Mouse (Mus musculus): Measurements from ENCODE around the gene Arnt2. TPM values are rescaled to one million over a fixed set of nuclear protein-coding genes. Genes with fewer than 3 reads are reported as not detected.

Gene Arnt2
- polyA plus RNA-seq, 1 experiment from 2014 or later, result 30.9 TPM

DNA sequence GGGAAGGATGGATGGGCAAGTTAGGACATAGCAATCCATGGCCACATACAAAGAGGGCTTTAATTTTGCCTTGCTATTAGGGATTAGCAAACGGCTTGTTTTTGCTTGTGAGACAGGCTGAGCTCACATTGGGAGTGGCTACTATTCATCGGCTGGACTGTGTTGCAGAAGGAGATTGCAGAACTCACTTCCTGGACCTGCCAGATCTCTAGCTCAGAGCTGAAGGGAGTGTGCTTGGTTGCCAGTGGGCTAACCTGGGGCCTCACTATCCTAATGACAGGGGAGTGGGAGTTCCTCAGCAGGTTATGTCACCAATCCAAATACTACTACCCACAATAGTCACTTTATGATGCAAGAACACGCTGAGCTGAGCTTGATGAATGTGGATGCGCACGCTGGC, 163.1 kb downstream of the Arnt2 start:
- Histone ChIP-seq H3K9me3 (ENCODE audit: control insufficient read depth, low read length) (no peaks in the 10 kb centered on the region), H3K4me1 (ENCODE audit: control insufficient read depth, insufficient read depth, low read length) (no peaks in the 10 kb centered on the region), H3K9ac (ENCODE audit: low read length) (no peak overlapping the region), H3K27ac (ENCODE audit: low read depth, low read length) (no peak overlapping the region), H3K4me3 (ENCODE audit: low read depth, low read length) (no peak overlapping the region), H3K27me3 (ENCODE audit: control insufficient read depth, insufficient read depth, low read length) (no peaks in the 10 kb centered on the region), H3K4me2 (ENCODE audit: low read depth) (no peak overlapping the region), H3K36me3 (ENCODE audit: control insufficient read depth, insufficient read depth, low read length) (no peaks in the 10 kb centered on the region; the same call in 1 of the 2 replicates)
- no peak for ATAC-seq (ENCODE audit: insufficient read depth, low FRiP score, low TSS enrichment)
- WGBS, result 92% methylated on average over 5 of the region's 5 CpGs
- no peak for DNase-seq (ENCODE audit: low spot score)

DNA sequence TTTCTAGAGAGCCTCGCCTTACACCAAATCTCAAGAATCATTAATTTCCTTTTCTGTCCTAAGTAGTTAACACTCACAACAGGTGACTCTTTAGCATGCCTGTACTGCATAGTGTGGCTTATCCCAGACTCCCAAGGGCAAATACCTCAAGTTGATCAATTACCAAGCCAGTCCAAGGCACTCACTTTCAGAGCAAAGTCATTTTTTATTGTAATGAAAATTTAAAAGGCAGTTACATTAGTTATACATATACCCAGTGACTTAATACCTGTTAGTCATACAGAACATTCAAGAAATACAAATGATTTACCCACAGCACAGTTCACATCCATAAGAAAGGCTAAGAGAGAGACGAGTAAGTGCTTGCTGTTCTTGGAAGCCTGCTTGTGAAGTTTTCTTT, 163.9 kb downstream of the Arnt2 start:
- no peak for DNase-seq (ENCODE audit: low spot score)
- Histone ChIP-seq H3K4me2 (ENCODE audit: low read depth) (no peak overlapping the region), H3K4me3 (ENCODE audit: low read depth, low read length) (no peak overlapping the region), H3K27ac (ENCODE audit: low read depth, low read length) (no peak overlapping the region), H3K9me3 (ENCODE audit: control insufficient read depth, low read length) (no peaks in the 10 kb centered on the region), H3K4me1 (ENCODE audit: control insufficient read depth, insufficient read depth, low read length) (no peaks in the 10 kb centered on the region), H3K27me3 (ENCODE audit: control insufficient read depth, insufficient read depth, low read length) (no peaks in the 10 kb centered on the region), H3K9ac (ENCODE audit: low read length) (no peak overlapping the region), H3K36me3 (ENCODE audit: control insufficient read depth, insufficient read depth, low read length) (no peaks in the 10 kb centered on the region; the same call in 1 of the 2 replicates)
- ATAC-seq (ENCODE audit: insufficient read depth, low FRiP score, low TSS enrichment), result no peak
- WGBS, result 76% methylated on average over 2 of the region's 2 CpGs

DNA sequence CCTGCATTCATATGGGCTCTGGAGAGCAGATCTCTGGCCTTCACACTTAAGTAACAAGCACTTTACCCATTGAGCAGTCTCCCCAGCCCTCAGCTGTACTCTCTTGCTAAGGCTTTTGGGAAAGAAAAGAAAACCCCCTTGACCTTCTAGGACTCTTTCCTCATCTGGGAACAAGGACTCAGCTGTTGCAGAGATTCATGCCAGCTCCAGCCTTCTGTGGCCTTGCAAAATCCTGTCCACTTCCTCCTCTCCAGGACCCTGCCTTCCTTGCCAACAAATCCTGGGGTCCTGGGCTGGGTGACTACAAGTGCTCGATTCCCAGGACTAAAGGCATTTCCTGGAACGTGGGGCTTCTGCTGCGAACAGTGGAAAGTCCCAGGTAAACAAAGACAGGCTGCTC, 169.6 kb downstream of the Arnt2 start:
- Histone ChIP-seq H3K4me3 (ENCODE audit: low read depth, low read length) (no peak overlapping the region), H3K36me3 (ENCODE audit: control insufficient read depth, insufficient read depth, low read length) (no peaks in the 10 kb centered on the region), H3K4me1 (ENCODE audit: control insufficient read depth, insufficient read depth, low read length) (no peaks in the 10 kb centered on the region), H3K9me3 (ENCODE audit: control insufficient read depth, low read length) (no peaks in the 10 kb centered on the region), H3K27ac (ENCODE audit: low read depth, low read length) (no peak overlapping the region), H3K9ac (ENCODE audit: low read length) (no peak overlapping the region), H3K4me2 (ENCODE audit: low read depth) (no peak overlapping the region), H3K27me3 (ENCODE audit: control insufficient read depth, insufficient read depth, low read length) (no peaks in the 10 kb centered on the region)
- no peak for DNase-seq (ENCODE audit: low spot score)
- 81% methylated on average over 3 of the region's 3 CpGs for WGBS
- no peak for ATAC-seq (ENCODE audit: insufficient read depth, low FRiP score, low TSS enrichment)

DNA sequence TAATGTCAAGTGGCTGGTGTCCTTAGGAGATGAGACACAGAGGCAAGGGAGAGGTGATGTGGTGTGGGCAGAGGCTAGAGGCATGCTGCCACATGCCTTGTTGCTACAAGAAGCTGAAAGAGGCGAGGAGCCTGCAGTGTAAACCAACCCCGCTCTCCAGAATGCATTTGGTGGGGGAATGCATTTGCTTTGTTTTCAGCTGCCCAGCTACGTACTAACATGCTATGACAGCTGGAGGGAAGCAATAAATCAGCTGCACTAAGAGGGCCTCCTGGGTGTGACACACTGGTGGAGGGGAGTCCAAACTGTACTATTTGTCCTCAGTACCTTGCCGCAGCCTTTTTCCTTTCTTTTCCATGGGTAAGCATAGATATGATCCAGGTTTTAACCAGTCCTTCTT, 172.3 kb downstream of the Arnt2 start:
- no peaks in the 10 kb centered on the region for H3K4me1 ChIP-seq (ENCODE audit: control insufficient read depth, insufficient read depth, low read length)
- DNase-seq (ENCODE audit: low spot score), result no peak
- no peaks in the 10 kb centered on the region for H3K9me3 ChIP-seq (ENCODE audit: control insufficient read depth, low read length)
- H3K4me3 ChIP-seq (ENCODE audit: low read depth, low read length), result no peak overlapping the region
- no peaks in the 10 kb centered on the region for H3K27me3 ChIP-seq (ENCODE audit: control insufficient read depth, insufficient read depth, low read length)
- ATAC-seq (ENCODE audit: insufficient read depth, low FRiP score, low TSS enrichment), result no peak
- no peak overlapping the region for H3K9ac ChIP-seq (ENCODE audit: low read length)
- WGBS, result 54% methylated on average over 4 of the region's 4 CpGs
- H3K27ac ChIP-seq (ENCODE audit: low read depth, low read length), result no peak overlapping the region
- H3K4me2 ChIP-seq (ENCODE audit: low read depth), result no peak overlapping the region
- no peaks in the 10 kb centered on the region for H3K36me3 ChIP-seq (ENCODE audit: control insufficient read depth, insufficient read depth, low read length)

DNA sequence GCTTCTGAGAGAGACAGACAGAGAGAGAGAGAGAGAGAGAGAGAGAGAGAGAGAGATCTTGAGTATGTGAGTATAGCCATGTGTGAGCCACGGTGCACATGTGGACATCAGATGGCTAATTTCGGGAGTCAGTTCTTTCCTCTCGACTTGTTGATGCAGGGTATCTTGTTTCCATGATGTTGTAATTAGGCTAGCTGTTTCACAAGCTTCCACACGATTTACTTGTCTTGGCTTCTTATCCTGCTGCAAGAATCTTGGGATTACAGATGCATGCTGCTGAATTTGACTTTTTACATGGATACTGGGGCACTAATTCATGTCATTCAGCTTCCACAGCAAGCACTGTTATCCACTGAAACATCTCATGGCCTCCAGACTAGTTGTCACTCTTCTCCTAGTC, 178.6 kb downstream of the Arnt2 start:
- Histone ChIP-seq H3K36me3 (ENCODE audit: control insufficient read depth, insufficient read depth, low read length) (no peaks in the 10 kb centered on the region), H3K4me1 (ENCODE audit: control insufficient read depth, insufficient read depth, low read length) (no peaks in the 10 kb centered on the region), H3K4me3 (ENCODE audit: low read depth, low read length) (no peak overlapping the region), H3K27me3 (ENCODE audit: control insufficient read depth, insufficient read depth, low read length) (no peaks in the 10 kb centered on the region), H3K9ac (ENCODE audit: low read length) (no peak overlapping the region), H3K4me2 (ENCODE audit: low read depth) (no peak overlapping the region), H3K9me3 (ENCODE audit: control insufficient read depth, low read length) (no peaks in the 10 kb centered on the region), H3K27ac (ENCODE audit: low read depth, low read length) (no peak overlapping the region)
- ATAC-seq (ENCODE audit: insufficient read depth, low FRiP score, low TSS enrichment) (no peak), DNase-seq (ENCODE audit: low spot score) (no peak)
- 74% methylated on average over 4 of the region's 4 CpGs for WGBS

DNA sequence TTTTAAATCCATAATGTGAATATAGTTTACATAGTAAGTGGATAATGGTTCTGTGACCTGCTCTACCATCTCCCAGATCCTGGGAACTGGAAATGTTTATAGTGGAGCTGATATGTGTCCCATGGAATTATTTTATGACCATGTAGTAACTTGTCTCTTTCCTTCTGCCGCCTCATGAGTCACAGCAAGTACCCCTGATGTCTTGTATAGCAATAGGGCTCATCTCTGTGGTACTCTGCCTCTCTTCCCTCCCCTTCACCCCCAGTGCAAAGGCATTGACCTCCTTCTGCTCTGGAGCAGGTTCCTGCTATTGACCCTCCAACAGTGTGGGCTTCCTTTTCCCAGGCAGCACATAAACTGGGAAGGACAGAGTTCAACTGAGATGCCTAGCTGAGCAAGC, 182.3 kb downstream of the Arnt2 start:
- no peak overlapping the region for H3K4me2 ChIP-seq (ENCODE audit: low read depth)

DNA sequence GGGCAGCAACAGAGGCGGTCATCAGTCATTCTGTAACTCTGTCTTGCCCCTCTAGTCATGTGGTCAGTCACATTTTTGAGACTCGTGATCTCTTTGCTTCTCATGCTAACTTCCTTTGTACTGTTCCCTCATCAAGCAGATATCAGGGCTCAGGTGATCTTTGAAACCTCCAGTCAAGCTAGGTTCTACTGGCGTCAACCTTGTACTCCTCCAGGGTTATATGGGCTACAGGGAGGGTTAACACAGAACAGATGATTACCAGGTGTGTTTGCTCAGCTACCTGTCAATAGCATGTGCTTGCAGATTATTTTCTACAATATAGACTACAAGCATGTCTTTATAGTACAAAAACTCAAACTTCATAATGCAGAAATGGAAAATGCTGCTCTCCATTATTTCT, 183.1 kb downstream of the Arnt2 start:
- H3K27me3 ChIP-seq (ENCODE audit: control insufficient read depth, insufficient read depth, low read length), result no peaks in the 10 kb centered on the region
- DNase-seq (ENCODE audit: low spot score) (no peak), ATAC-seq (ENCODE audit: insufficient read depth, low FRiP score, low TSS enrichment) (no peak)
- no peak overlapping the region for H3K4me2 ChIP-seq (ENCODE audit: low read depth)
- H3K9ac ChIP-seq (ENCODE audit: low read length), result no peak overlapping the region
- H3K36me3 ChIP-seq (ENCODE audit: control insufficient read depth, insufficient read depth, low read length), result no peaks in the 10 kb centered on the region
- no peak overlapping the region for H3K27ac ChIP-seq (ENCODE audit: low read depth, low read length)
- no peaks in the 10 kb centered on the region for H3K9me3 ChIP-seq (ENCODE audit: control insufficient read depth, low read length)
- H3K4me1 ChIP-seq (ENCODE audit: control insufficient read depth, insufficient read depth, low read length), result no peaks in the 10 kb centered on the region
- H3K4me3 ChIP-seq (ENCODE audit: low read depth, low read length), result no peak overlapping the region
- WGBS, result 87% methylated on average over 3 of the region's 3 CpGs

More for the DNA sequence above, 182.3 kb downstream of the Arnt2 start:
- Histone ChIP-seq H3K4me3 (ENCODE audit: low read depth, low read length) (no peak overlapping the region), H3K27ac (ENCODE audit: low read depth, low read length) (no peak overlapping the region), H3K4me1 (ENCODE audit: control insufficient read depth, insufficient read depth, low read length) (no peaks in the 10 kb centered on the region), H3K9ac (ENCODE audit: low read length) (no peak overlapping the region), H3K36me3 (ENCODE audit: control insufficient read depth, insufficient read depth, low read length) (no peaks in the 10 kb centered on the region), H3K9me3 (ENCODE audit: control insufficient read depth, low read length) (no peaks in the 10 kb centered on the region), H3K27me3 (ENCODE audit: control insufficient read depth, insufficient read depth, low read length) (no peaks in the 10 kb centered on the region)
- 85% methylated on average over 1 of the region's 1 CpGs for WGBS
- DNase-seq (ENCODE audit: low spot score), result no peak
- no peak for ATAC-seq (ENCODE audit: insufficient read depth, low FRiP score, low TSS enrichment)

DNA sequence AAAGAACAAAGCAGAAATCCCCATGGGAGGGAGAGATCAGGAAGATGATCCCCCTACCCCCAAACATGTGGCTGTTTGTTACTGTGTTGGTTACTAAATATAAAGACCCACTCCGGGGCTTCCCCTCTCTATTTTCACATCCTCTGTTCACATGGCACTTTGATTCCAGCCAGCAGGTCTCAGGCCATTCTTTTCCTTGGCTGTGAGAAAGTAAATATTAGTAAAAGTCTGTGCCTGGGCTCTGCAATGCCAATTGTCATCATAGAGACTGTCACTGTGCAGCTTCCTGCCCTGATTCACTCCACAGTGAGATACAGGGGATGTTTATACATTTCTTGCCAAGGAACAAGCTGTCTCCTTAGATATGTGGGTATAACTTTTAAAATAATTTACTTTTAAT, 197.9 kb downstream of the Arnt2 start:
- Histone ChIP-seq H3K27ac (ENCODE audit: low read depth, low read length) (no peak overlapping the region), H3K9me3 (ENCODE audit: control insufficient read depth, low read length) (no peaks in the 10 kb centered on the region), H3K9ac (ENCODE audit: low read length) (no peak overlapping the region), H3K4me1 (ENCODE audit: control insufficient read depth, insufficient read depth, low read length) (no peaks in the 10 kb centered on the region), H3K4me2 (ENCODE audit: low read depth) (no peak overlapping the region), H3K27me3 (ENCODE audit: control insufficient read depth, insufficient read depth, low read length) (no peaks in the 10 kb centered on the region), H3K36me3 (ENCODE audit: control insufficient read depth, insufficient read depth, low read length) (no peaks in the 10 kb centered on the region), H3K4me3 (ENCODE audit: low read depth, low read length) (no peak overlapping the region)
- DNase-seq (ENCODE audit: low spot score) (no peak), ATAC-seq (ENCODE audit: insufficient read depth, low FRiP score, low TSS enrichment) (no peak)
- WGBS, result 67% methylated on average over 1 of the region's 1 CpGs

DNA sequence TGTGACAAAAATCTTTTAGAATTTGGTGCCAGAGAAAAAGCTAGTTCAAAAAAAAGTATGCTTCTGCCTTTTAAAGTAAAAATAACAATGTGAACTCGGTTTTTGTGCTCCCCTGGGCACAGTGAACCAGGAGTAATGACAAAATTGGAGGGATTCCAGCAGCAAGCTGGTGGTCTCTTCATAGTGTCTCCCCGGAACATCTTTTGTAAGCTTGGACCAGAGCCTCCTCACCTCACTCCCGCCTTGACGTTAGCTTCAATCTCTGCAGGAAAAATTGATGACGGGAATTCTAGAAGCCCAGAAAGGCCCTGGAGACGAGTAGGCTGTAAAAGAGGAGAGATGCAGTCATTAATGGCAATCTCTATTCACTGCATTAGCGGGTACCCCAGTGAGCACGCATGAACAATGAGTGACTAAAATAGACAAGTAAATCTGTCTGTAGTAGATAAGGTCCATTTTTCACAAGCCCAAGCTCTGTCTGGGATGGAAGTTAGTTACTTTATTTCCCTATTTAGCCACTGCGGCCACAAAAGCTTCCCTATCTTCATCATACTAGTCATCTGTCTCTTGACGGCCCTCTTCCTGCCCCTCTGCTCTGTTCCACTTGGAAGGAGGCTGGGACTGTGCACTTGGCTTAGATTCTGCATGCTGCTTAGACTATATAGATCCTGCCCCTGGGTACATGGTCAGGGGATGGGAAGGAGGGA, 199.2 kb downstream of the Arnt2 start:
- H3K9me3 ChIP-seq (ENCODE audit: control insufficient read depth, low read length), result no peaks in the 10 kb centered on the region
- WGBS, result 61% methylated on average over 10 of the region's 10 CpGs
- DNase-seq (ENCODE audit: low spot score), result no peak
- no peaks in the 10 kb centered on the region for H3K4me1 ChIP-seq (ENCODE audit: control insufficient read depth, insufficient read depth, low read length)
- no peak overlapping the region for H3K4me3 ChIP-seq (ENCODE audit: low read depth, low read length)
- H3K27ac ChIP-seq (ENCODE audit: low read depth, low read length), result no peak overlapping the region
- H3K36me3 ChIP-seq (ENCODE audit: control insufficient read depth, insufficient read depth, low read length), result no peaks in the 10 kb centered on the region
- ATAC-seq (ENCODE audit: insufficient read depth, low FRiP score, low TSS enrichment), result no peak
- no peaks in the 10 kb centered on the region for H3K27me3 ChIP-seq (ENCODE audit: control insufficient read depth, insufficient read depth, low read length)
- H3K9ac ChIP-seq (ENCODE audit: low read length), result no peak overlapping the region
- no peak overlapping the region for H3K4me2 ChIP-seq (ENCODE audit: low read depth)
